Mouse (Mus musculus): ENCODE results near the gene Akap11. TPM values are rescaled to one million over a fixed set of nuclear protein-coding genes. Genes with fewer than 3 reads are reported as not detected.
"Not testable (repeated sequence)": the region's sequence is repeated elsewhere in the genome, so short reads cannot be mapped to it uniquely, and the experiment has no call there.

The Akap11 gene
- 10 to 100 TPM; 33.9 to 39.3 TPM for total RNA-seq (2021)

GRCm38 (mm10) chr14:78536281-78537165, at the start of gene Akap11:
TSS of gene Akap11 (minus strand) at chr14:78536808.
- intact Hi-C loops (cut with DNase I): no loop called here
- peak; percentile 95 for DNase-seq

DNA sequence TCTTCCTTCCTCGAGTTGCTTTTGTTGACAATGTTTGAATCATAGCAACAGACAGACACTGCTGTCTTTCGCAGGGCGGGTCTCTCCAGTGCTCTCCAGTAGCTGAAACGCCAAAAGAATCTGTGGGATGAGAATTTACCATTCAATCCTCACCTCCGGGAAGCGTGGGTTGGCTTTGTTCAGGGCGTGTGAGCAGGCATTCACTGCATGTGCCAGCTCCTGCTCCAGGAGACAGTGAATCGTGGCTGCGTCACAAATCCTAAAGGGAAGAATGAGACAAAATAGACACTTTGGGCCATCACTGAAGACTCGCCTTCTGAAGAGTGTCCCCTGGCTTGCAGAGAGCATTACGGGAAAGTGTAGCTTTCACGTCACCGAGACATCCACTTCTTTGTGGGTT, 47.6 kb upstream of the Akap11 start:
- DNase-seq: no peak
- intact Hi-C loops (cut with DNase I): no loop called here

GRCm38 (mm10) chr14:78583168-78583567, 46.6 kb upstream of the Akap11 start:
- intact Hi-C loops (cut with DNase I): no loop called here

DNA sequence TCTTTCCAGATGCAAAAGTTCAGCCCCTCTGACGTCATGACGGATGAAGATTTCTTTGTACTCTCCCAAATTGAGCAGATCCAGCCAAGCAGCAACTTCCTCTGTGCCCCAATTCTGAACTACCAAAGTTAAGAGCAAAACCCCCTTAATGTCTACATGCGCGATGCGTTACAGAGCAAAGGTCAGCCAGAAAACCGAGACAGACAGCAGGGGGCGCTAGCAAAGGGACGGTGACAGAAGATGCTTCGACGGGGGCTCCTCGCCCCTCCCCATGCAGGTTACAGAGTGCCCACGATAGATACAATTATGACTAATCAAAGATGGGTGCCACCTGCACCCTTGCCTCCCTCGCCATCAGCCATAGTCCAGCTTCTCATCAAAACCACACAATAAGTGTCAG, 39.3 kb upstream of the Akap11 start:
- intact Hi-C loops (cut with DNase I): no loop called here
- no peak for DNase-seq

More at GRCm38 (mm10) chr14:78583168-78583567, 46.6 kb upstream of the Akap11 start:
- DNase-seq: no peak

DNA sequence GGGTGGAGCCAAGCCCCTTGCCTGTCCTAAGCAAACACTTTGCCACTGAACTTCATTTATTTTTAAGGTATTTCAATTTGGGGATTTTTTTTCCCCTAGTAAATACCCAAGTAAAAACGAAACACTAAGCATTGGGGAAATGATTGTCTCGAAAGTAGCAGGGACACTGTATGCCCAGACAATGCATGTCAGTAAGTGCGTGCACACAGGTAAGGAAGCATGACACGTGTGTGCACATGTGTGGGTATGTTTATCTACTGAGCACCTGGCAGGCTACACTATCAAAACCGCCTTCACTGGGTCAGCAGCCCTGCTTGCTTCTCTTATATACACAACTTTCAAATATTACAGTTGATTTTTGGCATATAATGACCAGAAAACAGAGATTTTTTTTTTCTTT, 31.8 kb upstream of the Akap11 start:
- no peak for DNase-seq
- intact Hi-C loops (cut with DNase I): no loop called here

GRCm38 (mm10) chr14:78566431-78566830, 29.8 kb upstream of the Akap11 start:
- no peak for DNase-seq
- intact Hi-C loops (cut with DNase I): no loop called here

DNA sequence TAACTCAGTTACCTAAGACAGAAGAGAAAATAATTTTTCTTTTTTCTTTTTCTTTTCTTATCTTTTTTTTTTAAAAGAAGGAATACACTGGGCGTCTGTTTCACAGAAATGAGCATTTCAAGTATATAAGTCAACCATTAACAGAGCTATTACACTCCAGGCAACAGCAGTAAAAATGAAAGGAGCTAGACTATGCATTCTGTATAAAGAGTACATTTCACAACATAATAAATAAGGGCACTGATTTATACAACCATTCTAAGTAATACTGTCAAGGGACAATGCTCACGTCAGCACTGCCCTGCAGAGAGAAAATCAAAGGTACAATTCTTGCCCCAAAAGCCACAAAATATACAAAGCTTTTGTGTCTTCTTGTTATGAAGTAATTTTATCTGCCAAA, 27.7 kb upstream of the Akap11 start:
- DNase-seq: no peak
- intact Hi-C loops (cut with DNase I): no loop called here

- intact Hi-C loops (cut with DNase I): no loop called here
- DNase-seq: no peak
Measured at GRCm38 (mm10) chr14:78563211-78563610, 26.6 kb upstream of the Akap11 start.

DNA sequence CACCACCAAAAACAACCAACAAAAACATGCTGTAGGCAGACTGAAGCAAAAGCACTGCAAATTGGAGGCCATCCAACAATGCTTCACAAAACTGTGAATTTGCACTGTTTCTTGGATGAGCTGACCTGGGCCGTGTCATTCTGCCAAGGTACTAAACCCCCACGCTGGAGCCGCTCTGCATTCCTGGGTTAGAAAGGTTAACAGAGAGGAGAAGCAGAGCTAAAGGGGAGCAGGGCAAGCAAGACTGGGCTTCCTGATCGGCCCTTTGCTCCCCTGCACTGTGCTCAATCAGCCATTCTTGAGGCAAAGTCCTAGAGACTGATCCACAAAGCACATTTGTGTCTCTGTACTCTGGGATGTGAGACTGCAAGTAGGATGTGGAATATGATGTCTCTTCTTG, 25.5 kb upstream of the Akap11 start:
- no peak for DNase-seq
- intact Hi-C loops (cut with DNase I): no loop called here

- DNase-seq: no peak
- intact Hi-C loops (cut with DNase I): no loop called here
Measured at GRCm38 (mm10) chr14:78559042-78559441, 22.4 kb upstream of the Akap11 start.

DNA sequence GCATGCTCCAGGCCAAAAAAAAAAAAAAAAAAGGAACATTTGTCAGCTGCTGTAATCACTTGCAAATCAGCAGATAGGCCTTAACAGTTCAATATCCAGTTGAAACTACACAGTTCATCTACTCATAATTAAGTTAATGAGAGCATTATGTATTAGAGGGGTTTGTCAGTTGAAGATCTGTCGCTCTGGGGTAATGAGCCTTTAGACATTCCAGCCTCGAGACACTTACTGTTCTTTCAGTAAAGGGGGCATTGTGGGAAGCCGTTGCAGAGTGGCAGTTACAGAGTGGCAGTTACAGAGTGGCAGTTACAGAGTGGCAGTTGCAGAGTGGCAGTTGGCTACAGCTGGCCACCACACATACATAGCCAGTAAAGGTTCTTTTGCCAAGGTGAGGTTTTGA, 18.2 kb upstream of the Akap11 start:
- intact Hi-C loops (cut with DNase I); DNase-seq: not testable (repeated sequence)

- no peak for DNase-seq
- intact Hi-C loops (cut with DNase I): no loop called here
Measured at GRCm38 (mm10) chr14:78553661-78554060, 17.1 kb upstream of the Akap11 start.

GRCm38 (mm10) chr14:78548807-78549206, 12.2 kb upstream of the Akap11 start:
- DNase-seq: peak; percentile 65 to 70
- intact Hi-C loops (cut with DNase I): no loop called here

DNA sequence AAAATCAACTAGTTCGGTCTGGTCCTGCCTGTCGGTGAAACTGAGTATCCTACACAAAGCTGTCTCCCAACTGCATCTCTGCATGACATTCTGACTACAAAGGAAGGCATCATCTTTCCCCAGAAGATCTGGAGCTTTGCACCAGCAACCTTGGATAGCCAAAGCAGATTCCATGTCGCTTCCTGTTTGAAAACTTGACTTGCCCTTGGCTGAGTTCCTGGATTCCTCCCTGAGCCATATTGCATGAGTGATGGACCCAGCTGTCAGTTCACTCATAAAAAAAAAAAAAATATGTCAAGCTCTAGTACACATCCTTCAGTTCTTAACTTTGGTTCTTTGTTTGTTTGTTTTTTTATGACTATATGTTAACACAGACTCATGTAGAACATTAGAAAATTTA, 4.7 kb upstream of the Akap11 start:
- DNase-seq: no peak

DNA sequence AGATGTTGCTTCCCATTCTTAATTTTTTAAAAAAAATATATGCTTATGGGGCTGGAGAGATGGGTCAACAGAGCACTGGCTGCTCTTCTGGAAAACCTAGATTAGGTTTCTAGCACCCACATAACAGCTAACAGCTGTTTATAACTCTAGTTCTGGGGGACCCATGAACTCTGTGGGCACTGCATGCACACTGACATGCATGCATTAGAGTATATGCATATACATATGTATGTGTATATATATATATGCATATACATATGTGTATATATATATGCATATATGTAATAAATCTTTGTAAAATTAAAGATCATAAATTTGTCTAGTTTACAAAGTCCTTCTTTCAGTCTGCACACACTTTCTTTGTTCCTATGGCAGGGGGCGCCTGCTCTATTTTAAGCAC, 3.2 kb upstream of the Akap11 start:
- no peak for DNase-seq
- intact Hi-C loops (cut with DNase I): no loop called here

More for the DNA sequence above, 4.7 kb upstream of the Akap11 start:
- intact Hi-C loops (cut with DNase I): no loop called here

- peak; percentile 34 to 37 for DNase-seq
- intact Hi-C loops (cut with DNase I): no loop called here
Measured at GRCm38 (mm10) chr14:78538572-78539320, 2.1 kb upstream of the Akap11 start.

DNA sequence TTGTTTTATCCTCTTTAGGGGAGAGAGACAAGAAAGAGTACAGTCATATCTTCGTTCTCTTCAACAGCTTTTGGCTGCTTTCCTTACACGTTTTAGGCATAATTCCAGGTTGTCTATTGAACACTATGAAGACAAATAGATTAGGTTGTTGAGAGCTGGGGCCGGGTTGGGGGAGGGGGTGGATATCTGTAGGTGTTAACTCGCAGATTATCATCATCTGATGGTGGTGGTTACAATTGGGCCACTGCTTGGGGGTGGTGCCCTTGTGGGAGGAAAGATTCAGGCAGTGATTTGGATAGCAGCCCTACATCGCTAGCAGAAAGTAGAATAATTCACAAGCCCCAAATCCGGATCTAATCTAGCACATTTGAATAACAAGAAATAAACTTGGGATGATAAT, 943 bp upstream of the Akap11 start:
- intact Hi-C loops (cut with DNase I): no loop called here
- DNase-seq: peak in 1 of 2 experiments; percentile 37

DNA sequence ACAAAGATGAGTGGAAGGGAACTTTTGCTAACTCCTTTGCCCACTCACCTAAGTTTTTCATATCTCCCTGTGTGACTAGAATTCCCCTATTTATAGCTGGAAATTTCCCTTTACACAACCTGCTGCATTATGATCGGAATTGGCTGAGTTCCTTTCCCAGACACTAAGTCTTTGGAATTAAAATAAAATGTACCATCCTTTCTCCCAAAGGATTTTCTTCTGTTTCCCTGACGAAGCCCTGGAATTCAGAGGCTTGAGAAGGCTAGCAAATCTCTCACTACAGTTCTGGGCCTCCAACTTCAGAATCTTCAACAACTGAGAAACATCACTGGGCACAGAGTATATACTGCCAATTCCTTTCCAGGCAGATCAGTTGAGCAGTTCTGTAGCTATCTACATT, 1.2 kb downstream of the Akap11 start:
- DNase-seq: no peak
- intact Hi-C loops (cut with DNase I): no loop called here

- no peak for DNase-seq
- intact Hi-C loops (cut with DNase I): no loop called here
Measured at GRCm38 (mm10) chr14:78534651-78535050, 2.0 kb downstream of the Akap11 start.

DNA sequence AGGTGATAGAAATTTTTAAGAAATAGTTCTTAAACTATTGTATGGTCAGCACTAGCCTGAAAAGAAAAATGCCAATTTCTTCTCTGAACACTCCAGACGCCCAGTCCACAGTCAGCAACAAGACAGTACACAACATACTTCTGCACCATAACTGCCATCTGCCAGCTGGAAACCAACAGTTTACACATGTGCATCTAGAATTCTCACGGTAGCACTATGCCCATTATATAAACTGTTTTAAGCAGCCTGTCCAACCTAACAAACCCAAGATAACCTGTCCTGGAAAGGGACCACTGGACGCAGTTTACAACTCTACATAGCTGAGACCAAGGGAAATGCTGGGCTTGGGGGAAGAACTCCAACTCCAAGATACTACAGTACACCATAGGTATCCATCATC, 2.9 kb downstream of the Akap11 start:
- intact Hi-C loops (cut with DNase I): no loop called here

GRCm38 (mm10) chr14:78532345-78532744, 4.3 kb downstream of the Akap11 start:
- DNase-seq: no peak
- intact Hi-C loops (cut with DNase I): no loop called here

More for the DNA sequence above, 2.9 kb downstream of the Akap11 start:
- no peak for DNase-seq

DNA sequence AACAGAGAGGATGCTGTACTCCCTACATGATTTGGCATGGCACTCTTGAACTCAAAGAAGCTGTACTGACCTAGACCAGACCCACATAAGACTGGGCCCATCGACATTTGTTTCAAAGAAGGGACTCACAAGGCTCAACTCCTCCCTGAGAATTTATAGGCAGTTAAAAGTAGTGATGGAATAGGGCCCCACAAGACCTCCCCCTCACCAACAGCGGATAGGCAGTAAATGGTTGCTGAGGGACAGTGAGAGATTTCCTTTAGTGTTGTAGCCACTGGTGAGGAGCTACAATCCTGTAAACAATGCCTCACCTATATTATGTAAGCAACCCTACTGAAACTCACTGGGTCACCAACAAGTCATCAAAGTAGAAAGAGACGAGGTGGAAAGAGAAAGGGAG, 6.4 kb downstream of the Akap11 start:
- DNase-seq: no peak
- intact Hi-C loops (cut with DNase I): no loop called here
